Mouse (Mus musculus) left cerebral cortex, adult 18-20 months (tissue): Measurements from ENCODE around the gene Iqgap2. TPM values are rescaled to one million over a fixed set of nuclear protein-coding genes. Genes with fewer than 3 reads are reported as not detected.

Experiments used
- DNase-seq, 2 experiments: peaks; one replicate each; pipeline ENCODE4 v3.0.0; 2021 to 2022; ENCODE audit warnings: low spot score in 2 of 2, mixed read lengths in 1 of 2
- total RNA-seq, 2 experiments: library from RNA; stranded (reverse); gene quantifications; 2 replicates each; pipeline ENCODE4 v1.2.3; 2021

The Iqgap2 gene
- total RNA-seq, 2 experiments from 2014 or later: 16.1 to 19.7 TPM

DNA sequence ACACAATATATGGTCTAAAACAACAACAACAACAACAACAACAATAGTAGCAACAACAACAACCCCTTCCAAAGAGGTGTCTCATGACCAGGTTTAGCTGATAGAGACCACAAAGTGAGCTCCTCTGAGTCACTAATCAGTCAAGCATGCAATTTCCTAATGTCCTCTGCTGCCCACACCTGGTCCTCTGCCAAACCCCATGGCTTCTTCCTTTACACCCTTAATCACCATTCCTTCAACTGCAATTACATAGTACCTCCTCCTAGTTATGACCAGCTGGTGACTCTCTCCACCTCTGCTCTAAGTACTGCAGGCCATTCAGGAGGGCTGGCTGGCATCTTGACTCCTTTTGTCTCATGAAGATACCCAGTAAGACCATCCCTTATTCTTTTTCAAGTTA is 60.0 kb downstream of the Iqgap2 start:
- no peak for DNase-seq

DNA sequence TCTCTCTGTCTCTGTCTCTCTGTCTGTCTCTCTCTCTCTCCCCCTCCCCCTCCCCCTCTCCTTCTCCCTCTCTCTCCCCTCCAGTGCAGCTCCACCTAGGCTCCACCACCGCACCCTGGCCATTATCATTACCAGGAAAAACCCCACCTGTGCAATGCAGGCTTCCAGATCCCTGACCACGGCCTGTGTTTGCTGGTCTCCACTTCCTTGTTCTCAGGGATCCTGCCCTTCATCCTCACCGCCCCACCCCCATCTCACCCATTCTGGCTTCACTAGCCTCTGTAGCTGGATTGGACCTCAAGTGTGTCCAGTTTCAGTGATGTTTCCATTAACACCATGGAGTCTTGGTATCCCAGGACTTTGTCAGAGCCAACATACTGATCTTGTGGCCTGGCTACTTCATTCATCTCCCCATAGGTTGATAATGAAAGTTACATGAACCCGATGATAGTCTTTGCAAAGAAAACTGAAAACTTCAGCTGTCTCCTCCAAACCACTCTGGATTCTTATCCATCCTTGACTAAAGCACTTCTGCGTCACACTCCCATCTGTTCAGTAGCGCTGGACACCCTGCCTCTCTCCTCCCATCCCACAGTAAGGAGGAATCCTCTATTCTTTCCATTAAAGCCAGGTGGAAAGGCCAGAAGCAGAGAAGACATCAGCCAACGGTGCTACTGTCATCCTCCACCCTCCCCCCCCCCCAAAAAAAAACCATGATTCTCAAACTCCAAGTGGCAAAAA is 62.1 kb downstream of the Iqgap2 start:
- no peak for DNase-seq

DNA sequence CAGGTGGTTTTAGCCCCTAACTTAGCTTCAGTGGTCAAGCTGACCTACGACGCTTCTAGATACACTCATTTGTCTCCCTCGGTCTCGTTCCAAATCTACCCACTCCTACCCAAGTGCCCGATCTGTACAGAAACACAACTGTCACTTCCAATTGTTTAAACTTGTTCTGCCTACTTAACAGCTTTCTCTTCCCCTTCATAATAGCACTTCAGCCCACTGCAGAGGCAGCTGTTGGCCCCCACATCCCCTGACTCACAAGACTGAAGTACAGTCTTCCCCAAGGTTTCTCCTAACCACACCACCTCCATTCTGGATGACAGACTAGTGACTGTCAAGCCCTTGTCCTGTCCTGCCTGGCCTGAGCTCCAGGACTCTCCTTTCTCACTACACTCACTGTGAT is 63.1 kb downstream of the Iqgap2 start:
- DNase-seq: peak in 1 of 2 experiments; percentile 21

DNA sequence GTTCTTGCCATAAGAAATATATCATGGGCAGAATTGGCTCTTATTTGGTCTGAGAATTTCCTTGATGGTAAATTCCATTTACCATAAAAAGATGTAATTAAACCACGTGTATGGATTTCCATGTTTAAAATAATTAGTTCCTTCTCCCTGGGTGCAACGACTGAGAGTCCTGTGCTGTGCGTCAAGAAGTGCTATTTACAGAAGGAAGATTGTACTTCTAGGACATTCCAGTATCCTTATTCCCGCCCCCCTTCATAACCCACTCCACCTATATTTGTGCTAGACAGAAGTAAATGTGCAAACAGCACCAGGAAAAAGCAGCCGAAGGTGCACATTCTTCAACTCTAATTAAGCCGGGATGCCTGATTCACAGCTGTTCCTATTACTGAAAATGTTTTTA is 65.5 kb downstream of the Iqgap2 start:
- DNase-seq: no peak

DNA sequence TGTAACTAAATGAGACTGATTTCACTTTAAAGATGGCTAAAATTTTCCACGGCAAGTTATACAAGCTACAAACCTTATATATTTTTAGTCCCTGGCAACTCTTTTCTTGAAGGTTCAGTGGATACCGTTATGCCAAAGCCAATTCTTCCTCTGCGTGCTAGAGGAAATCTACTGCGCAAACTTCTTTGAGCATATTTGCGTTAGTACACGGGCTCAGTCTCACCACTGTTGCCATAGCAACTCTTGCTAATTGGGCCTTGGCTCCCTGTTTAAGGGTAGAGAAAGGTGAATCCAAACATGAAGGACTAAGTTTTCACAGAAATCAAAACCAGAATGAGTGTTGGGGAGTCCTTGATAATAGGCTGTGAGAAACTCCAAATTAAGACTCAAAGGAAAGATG is 68.8 kb downstream of the Iqgap2 start:
- peak; percentile 38 to 41 for DNase-seq

DNA sequence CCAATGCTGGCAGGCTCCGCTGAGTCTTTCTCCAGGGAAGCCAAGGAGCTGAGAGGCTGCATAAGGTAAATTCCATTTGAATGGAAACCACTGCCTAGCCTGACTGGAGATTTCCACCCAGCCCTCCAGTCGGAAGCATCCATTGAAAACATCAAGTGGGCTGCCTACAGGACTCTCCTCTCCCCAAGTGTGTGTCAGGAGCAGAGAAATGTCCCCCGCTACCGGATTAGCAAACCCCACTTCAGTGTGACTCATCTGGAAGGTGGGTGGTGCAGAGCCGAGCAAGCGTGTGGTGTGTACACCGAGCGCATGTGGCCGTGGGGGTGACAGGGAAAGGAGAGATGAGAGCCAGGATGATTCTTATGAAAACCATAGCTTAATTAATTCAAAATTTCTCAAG is 71.7 kb downstream of the Iqgap2 start:
- peak; percentile 79 to 87 for DNase-seq

DNA sequence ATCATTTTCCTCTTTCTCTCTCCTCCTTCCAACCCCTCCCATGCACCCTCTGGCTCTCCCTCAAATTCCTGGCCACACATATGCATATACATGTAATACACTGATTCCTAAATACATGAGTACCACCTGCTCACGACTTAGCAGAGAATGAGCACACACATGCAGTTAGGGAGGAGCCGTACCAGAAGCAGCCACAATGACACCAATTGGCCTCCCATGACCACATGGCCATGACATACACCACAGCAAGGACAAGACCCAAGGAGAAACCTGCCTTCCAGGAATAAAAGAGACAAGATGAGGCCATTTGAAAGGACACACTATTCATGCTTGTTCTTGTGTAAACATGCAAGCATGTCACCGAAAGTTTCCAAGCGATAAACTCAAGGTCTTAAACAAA is 72.8 kb downstream of the Iqgap2 start:
- DNase-seq: no peak

DNA sequence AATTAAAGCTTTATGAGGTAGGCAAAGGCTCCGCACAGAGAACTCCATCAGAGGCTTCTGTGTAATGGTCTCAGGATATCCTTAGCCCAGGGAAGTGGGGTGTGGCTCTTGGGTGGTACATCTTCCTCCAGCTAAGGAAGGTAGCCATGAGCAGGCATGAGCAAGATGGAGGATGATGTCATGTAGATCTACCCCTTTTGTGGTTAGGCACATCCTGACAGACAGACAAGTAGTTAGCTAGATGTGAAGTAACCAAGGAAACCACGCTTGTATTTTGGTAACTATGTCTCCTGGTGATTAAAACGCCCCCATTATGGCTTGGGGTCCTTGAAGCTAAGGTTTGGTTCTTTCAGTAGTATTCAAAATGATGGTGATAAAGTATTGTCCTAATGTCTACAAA is 78.1 kb downstream of the Iqgap2 start:
- no peak for DNase-seq

DNA sequence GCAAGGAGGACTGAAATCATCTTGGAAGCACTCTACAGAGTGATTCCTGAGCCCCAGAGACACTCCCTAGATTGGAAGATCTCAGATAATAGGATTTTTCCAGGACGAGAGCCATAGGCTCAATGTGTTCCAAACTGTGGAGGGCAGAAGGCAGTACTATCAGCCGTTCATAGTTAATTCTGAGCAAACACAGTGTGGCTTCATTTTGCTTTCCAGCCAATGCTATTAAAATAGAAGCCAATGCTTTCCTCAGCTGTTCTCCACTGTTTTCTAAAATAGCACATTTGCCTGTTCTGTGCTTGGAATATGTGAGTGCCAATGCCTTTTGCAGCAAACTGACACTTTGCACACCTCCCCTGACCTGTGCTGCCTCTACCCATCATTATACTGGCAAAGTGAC is 80.9 kb downstream of the Iqgap2 start:
- DNase-seq: no peak

DNA sequence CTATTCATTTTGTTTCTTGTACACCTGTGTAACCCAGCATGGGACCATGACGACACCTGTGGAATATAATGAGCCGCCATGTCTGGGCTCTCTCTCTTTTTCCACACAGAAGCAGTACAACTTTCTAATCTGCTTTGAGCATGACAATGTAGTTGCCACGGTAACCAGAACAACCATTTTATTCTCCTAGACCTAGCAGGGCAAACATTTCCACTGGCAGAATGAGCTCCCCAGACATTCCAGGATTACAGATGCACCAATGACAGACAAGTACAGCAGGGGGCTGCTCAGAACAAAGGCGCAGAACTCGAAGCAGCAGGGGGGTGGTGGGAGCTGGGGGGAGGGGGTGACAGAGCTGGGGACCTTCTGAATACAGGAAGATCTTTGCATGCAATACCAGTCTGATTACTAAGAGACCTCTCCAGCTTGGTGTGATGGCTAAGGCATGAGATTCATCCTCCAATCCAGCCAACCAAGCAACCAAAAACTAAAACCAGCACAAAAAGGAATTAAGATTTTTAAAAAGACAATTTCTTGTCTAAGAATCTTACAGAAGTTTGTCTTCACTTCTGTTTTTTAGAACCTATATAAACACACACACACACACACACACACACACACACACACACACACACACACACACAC is 84.5 kb downstream of the Iqgap2 start:
- DNase-seq: no peak

DNA sequence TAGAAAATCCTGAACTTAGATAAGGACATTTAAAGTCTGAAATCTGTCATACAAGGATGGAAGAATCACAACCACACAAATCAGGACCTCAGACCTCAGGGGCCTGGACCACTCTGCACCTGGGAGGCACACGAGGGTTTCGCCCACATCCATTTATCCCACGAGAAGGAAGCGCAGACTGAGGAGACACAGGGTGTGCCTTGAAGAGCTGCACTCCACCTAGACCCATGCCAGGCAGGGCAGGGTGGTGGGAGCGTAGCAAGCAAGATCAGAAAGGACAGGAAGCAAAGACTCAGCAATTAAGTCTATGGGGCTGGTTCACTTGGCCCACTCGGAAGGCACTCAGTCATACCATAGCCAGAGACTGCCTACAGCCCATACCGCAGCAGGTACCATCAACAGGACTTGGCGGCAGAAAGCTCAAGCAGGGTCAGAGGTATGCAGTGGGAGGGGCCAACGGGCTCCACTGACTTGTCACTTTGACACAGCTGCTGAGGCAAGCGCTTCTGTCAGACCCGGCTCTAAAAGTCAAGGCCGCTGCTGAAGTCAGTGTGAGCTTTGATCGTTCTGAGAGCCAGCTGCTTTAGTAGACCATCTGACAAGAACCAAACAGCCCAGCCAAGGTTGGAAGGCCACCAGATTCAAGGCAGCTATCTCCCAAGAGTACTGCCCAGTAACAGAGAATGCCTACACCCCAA is 86.1 kb downstream of the Iqgap2 start:
- no peak for DNase-seq

DNA sequence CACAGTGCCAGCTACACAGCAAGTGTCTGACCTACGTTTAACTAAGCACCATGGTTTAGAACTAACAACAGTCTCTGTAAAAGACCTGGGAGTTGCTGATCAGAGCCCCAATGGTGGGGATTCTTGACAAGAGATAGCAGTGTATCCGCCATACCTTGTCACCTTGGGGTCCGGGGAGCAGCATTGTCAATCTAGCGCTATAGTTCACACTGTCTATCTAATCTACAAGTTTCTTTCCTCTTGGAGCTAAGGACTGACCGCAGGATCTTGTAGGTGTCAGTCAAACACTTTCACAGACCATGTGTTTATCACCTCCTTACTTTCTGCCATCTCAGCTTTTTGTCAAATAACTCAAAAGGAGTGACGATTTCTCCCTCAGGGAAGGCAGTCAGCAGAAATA is 87.6 kb downstream of the Iqgap2 start:
- DNase-seq: no peak

DNA sequence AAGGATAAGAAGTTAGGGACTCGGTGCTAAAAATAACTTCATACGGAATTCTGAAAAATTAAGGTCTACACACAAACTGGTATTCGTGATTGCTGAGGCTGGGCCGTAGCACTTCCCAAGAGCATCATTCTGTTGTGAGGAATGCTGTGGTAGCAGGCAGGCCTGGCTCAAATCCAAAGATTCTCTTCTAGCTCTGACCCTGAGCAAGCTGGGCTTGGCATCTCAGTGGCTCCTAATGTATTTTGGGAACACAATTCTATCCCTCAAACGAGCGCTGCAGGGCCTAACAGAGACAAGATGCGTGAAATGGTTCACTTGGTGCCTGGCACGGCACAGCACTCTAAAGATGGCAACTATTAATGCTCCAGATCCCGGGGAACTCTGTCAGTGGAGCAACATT is 90.8 kb downstream of the Iqgap2 start:
- no peak for DNase-seq

DNA sequence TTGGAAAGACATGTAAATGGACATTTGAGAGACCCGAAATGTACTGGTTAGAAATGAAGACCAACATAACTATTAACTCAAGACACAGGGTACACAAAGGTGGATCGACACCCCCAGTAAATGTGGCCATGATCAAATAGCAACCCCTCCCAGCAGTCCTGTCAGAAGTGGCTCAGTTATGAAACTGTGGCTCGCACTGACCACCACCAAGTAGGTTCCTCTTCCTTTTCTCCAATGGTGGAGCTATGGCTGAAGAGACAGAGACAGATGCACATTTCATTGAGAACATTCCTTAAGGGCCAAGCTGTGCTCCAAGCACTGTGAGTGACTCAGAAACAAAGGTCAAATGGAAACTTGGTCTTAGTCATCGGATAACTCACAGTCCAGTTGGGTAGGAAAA is 92.4 kb downstream of the Iqgap2 start:
- DNase-seq: no peak

DNA sequence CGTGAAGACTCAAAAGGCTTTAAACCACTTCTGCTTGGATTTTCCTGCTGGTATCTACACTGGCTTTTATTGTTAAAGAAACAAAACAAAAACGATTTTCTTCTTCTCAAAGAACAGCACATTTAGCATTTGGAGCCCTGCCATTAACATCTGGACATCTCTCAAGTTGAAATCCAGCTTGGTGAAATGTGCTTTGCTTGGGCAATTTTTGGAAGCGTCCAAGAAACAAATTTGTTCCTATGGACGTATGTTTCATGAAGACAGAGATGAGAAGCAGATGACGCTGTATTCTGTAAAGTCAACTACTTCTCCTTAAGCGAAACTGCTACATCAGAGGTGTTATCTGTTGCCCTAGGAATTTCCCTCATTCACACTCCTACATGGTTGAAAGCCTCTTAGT is 93.0 kb downstream of the Iqgap2 start:
- no peak for DNase-seq

DNA sequence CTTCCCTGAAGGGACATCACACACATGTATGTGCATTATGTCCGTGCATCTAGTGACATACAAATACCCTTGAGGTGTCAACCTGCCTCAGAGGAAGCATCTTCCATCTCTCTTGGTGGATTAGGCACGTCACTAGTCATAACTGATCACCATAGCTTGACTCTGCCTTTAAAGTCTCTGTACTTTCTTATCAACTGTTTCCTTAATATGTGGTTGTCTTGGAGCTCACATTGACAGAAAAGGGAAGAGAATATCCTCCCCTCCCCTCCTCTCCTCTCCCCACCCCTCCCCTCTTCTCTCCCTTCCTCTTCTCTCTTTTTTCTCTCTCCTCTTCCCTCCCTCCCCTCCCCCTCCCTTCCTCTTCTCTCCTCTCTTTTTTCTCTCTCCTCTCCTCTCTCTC is 94.2 kb downstream of the Iqgap2 start:
- no peak for DNase-seq

DNA sequence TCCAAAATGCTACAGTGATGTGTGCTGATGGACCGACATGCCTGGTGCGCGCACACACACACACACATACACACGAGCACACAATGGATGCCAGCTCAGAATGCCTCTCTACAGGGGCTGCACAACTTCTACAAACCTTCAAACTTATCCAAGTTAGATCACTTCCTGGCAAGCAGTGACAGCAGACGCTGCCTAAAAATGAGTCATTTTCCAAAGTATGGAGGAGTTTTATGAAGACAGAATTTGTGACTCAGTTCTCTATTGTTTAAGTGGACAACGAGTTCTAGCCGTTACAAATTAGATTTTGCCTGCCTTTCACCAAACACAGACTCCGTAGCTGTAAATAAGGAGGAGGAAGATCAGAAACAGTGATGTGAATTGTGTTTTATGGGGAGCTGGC is 97.4 kb downstream of the Iqgap2 start:
- peak in 1 of 2 experiments; percentile 19 for DNase-seq

DNA sequence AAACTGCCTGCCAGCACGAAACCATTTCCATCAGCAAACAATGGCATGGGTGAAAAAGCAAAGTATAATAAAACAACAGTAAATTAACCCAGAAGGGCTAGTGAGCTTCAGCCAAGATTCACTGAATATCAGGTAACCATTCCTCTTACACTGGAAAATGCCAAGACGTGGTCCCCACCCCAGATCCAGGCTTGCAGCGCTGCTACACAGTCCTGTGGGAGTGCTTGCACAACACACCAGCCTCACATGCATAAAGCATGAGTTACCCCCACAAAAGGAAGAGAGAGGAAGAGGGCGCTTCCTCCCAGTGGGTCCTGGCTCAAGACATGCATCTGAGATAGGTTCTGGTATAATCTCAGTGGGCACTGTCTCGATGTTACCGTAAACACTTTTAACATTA is 100.8 kb downstream of the Iqgap2 start:
- no peak for DNase-seq

DNA sequence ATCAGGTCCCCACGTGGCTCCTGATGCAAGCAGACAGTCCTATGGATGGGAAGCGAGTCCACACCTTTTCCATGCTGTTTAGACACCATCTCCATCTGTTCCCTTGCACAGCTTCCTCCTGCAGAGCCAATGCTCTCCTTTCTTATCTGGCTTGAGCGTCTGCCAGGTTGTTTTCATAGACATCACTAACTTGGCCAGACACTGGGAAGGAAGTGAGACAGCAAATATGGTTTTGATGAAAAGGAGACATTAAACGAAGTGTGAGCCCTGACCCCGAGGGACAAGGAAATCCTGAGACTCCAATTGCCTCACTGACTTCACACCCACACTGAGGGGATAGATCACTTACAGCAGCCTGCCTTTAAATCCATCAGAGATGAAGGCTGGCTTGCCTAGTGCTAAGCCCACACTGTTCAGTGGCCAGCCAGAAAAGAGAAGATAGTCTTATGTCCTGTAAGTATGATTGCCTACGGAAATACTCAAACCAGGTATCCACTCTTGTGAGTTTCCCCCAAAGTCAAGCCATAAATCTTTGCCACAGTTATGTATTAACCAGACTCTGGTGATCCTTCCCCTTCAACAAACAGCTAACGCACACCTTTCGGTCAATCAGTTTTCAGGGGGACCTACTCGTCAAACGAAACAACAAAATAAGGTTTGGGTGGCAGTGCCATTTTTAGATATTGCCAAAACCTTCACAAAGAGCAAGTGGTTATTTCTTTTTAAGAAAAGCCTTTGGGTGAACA is 102.9 kb downstream of the Iqgap2 start:
- DNase-seq: peak; percentile 18 to 44

DNA sequence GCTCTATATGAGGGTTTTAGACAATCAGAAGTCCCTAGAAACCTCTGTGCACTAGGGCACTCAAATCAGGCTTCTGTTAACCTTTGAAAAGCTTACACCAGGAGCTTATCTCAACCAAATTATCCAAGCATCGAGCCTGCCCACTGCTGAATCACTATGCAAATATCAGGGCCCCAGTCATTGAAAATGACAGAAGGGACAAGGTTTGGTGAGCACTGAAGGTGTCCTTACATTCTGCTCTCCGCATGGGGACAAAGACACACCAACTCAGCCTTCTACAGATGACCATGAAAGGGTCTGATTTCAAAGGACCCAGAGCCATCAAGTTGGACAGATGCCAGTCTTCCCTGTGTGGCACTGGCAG is 108.8 kb downstream of the Iqgap2 start:
- no peak for DNase-seq

DNA sequence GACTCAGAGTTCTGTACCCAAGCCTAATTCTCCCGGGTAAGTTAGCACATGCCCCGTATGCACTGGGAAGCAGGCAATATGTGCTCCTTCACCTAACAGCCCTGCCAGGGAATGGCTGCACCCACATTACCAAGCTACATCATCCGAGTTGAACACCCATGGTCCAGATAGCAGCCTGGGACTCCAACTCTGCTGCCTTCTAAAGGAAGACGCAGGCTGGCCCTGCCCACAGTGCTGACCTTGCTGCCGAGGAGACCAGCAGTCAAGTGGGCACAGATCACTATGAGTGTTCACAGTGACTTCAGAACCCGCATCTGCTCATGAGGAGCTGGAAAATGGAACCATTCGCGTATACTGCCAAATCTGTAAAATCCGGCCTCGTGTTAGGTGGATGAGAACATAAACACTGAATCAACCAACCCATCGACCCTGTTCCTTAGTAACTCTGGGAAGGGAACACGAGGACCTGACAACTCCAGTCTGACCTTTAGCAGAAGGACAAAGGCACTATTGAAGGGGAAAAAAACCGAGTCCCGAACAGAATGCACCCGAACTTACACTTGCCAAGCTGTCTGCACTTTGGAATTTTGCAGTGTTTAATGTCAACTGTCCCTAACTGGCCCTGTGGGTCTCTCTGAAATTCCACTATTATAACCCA is 109.3 kb downstream of the Iqgap2 start:
- no peak for DNase-seq
